Mouse (Mus musculus) liver, embryonic 14.5 days (tissue): ENCODE measurements around the gene Akap17b. TPM values are rescaled to one million over a fixed set of nuclear protein-coding genes. Genes with fewer than 3 reads are reported as not detected.

ENCODE experiments used
- ATAC-seq: fragments of 200-750 bp; cut with Nextera tagmentation; 2 replicates; pipeline ENCODE4 v1.8.0; 2017; ENCODE audit warnings: moderate number of reproducible peaks, mild to moderate bottlenecking, moderate library complexity; ENCODE audit not compliant: insufficient read depth
- DNase-seq, 3 experiments: peaks; one replicate each; pipeline ENCODE4 v3.0.0-alpha.2; 2012 to 2013; ENCODE audit warnings: low read depth in 3 of 3, low spot score in 3 of 3
- H3K27ac ChIP-seq: fragments of 300-500 bp; sonication (generic); 2 replicates; pipeline ENCODE4 v1.5.1; 2014; ENCODE audit warnings: moderate library complexity, mild to moderate bottlenecking, control low read depth, inconsistent platforms
- H3K27me3 ChIP-seq: fragments of 300-500 bp; sonication (generic); 2 replicates; pipeline ENCODE4 v1.6.1; 2014; ENCODE audit warnings: mild to moderate bottlenecking, low read length, moderate library complexity; ENCODE audit not compliant: control insufficient read depth, insufficient read depth
- H3K36me3 ChIP-seq: fragments of 300-500 bp; sonication (generic); replicated peaks from 2 replicates; pipeline ENCODE4 v1.6.1; 2014; ENCODE audit warnings: low read depth; ENCODE audit not compliant: control insufficient read depth, insufficient read depth
- H3K4me1 ChIP-seq, 2 experiments: fragments of 200-500 bp in 1 of 2; fragments of 300-500 bp in 1 of 2; sonication (generic) in 1 of 2; replicated peaks; 2 replicates each; pipeline ENCODE4 v1.6.1; 2012 to 2014; ENCODE audit warnings: antibody characterized with exemption in 1 of 2, inconsistent platforms in 1 of 2, low read length in 1 of 2; ENCODE audit not compliant: control insufficient read depth in 2 of 2, insufficient read depth in 2 of 2
- H3K4me2 ChIP-seq: fragments of 300-500 bp; sonication (generic); 2 replicates; pipeline ENCODE4 v1.6.1; 2014; ENCODE audit warnings: low read depth, mild to moderate bottlenecking, control low read depth, moderate library complexity
- H3K4me3 ChIP-seq, 2 experiments: fragments of 200-500 bp in 1 of 2; fragments of 300-500 bp in 1 of 2; sonication (generic) in 1 of 2; 2 replicates each; pipeline ENCODE4 v1.5.1; 2012 to 2014; ENCODE audit warnings: low read depth in 2 of 2, low read length in 2 of 2, mild to moderate bottlenecking in 2 of 2, control low read depth in 1 of 2, inconsistent platforms in 1 of 2, moderate library complexity in 1 of 2; ENCODE audit not compliant: insufficient read depth in 1 of 2
- H3K9ac ChIP-seq: fragments of 300-500 bp; sonication (generic); replicated peaks from 2 replicates; pipeline ENCODE4 v1.6.1; 2014; ENCODE audit warnings: mild to moderate bottlenecking, control low read depth, moderate library complexity
- H3K9me3 ChIP-seq: fragments of 300-500 bp; sonication (generic); 2 replicates; pipeline ENCODE4 v1.6.1; 2016; ENCODE audit warnings: low read length, mixed read lengths; ENCODE audit not compliant: control insufficient read depth
- CTCF ChIP-seq: IDR thresholded peaks from 2 replicates; pipeline ENCODE4 v1.5.1; 2016; ENCODE audit warnings: antibody characterized with exemption, low read depth, control low read depth
- EP300 ChIP-seq: IDR thresholded peaks from 2 replicates; pipeline ENCODE4 v1.6.1; 2016; ENCODE audit warnings: antibody characterized with exemption, low read depth
- WGBS: fragments of 180-500 bp; shearing (Covaris S2); extraction: QIAGEN DNeasy Blood & Tissue Kit; methylation state at CpG from one replicate; pipeline ENCODE4 v1.1.7; 2014; ENCODE audit not compliant: insufficient replicate concordance; 5-methylcytosine and 5-hydroxymethylcytosine counted together
- polyA plus RNA-seq, 2 experiments: library from polyadenylated mRNA; depleted of rRNA in 1 of 2; stranded (reverse) in 1 of 2; unstranded in 1 of 2; fragments of >200 nt; fragmentation: Nextera tagmentation in 1 of 2; extraction: Ambion mirVana in 1 of 2; gene quantifications; 2 replicates each; pipeline versions ENCODE4 v1.2.1 to v1.2.3; 2012 to 2014

The Akap17b gene
- 0.37 and 0.54 TPM in 2 replicates for polyA plus RNA-seq (2012; rRNA removed)
- 0.56 and 0.63 TPM in 2 replicates for polyA plus RNA-seq (2014; fragmentation: Nextera tagmentation; extraction: Ambion mirVana)

GRCm38 (mm10) chrX:36644657-36645551 lies at the start of gene Akap17b:
Gene Akap17b (minus strand): TSS chrX:36645395.
- Histone ChIP-seq H3K4me2 (peak within 1 kb of the TSS; percentile 62), H3K4me1 (no peaks in the 10 kb centered on the region), H3K9me3 (no peaks in the 10 kb centered on the region), H3K27me3 (no peaks in the 10 kb centered on the region), H3K9ac (peak within 1 kb of the TSS; percentile 54), H3K36me3 (no peaks in the 10 kb centered on the region), H3K27ac (no peak within 1 kb of the TSS), H3K4me3 (peak within 1 kb of the TSS; percentile 55 to 62)
- TF ChIP-seq EP300 (no peak), CTCF (peak; percentile 79)
- ATAC-seq: peak; percentile 93
- DNase-seq: peak; percentile 69 to 71 (median 70)
- 12% methylated on average over 50 of the region's 60 CpGs for WGBS

DNA sequence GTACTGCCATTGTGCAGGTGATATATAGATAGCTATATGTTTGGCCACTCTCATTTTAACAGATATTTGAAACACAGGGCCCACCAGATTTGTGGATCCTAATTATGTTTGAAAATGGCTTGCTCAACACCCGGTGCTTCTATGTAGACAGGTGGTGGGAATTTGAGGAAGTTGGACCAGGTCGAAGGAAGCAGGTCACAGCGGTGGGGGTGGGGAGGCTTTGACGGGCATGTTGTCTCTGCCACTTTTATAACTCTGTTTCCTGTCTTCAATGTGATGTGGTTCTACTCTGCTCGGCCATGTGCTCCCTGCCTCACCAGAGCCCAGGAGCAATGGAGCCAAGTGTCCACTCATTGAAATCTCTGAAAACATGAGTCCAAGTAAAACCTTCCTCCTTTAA lies 46.2 kb upstream of the Akap17b start:
- Histone ChIP-seq H3K4me2 (no peak overlapping the region), H3K36me3 (no peaks in the 10 kb centered on the region), H3K9me3 (no peaks in the 10 kb centered on the region), H3K27ac (no peak overlapping the region), H3K9ac (no peak overlapping the region), H3K4me1 (no peaks in the 10 kb centered on the region), H3K4me3 (no peak overlapping the region), H3K27me3 (no peaks in the 10 kb centered on the region)
- 34% methylated on average over 5 of the region's 5 CpGs for WGBS
- ATAC-seq (no peak), DNase-seq (no peak)
- TF ChIP-seq CTCF: no peak
- TF ChIP-seq EP300: no peak

- no peaks in the 10 kb centered on the region for H3K9me3 ChIP-seq
- TF ChIP-seq CTCF: no peak
- no peak for TF ChIP-seq EP300
- no peak overlapping the region for H3K4me3 ChIP-seq
- H3K9ac ChIP-seq: no peak overlapping the region
- no peak overlapping the region for H3K4me2 ChIP-seq
- H3K27ac ChIP-seq: no peak overlapping the region
- ATAC-seq: no peak
- H3K4me1 ChIP-seq: no peaks in the 10 kb centered on the region
- DNase-seq: no peak
- H3K36me3 ChIP-seq: no peaks in the 10 kb centered on the region
- no peaks in the 10 kb centered on the region for H3K27me3 ChIP-seq
Measured at GRCm38 (mm10) chrX:36689655-36690054, 44.5 kb upstream of the Akap17b start.

DNA sequence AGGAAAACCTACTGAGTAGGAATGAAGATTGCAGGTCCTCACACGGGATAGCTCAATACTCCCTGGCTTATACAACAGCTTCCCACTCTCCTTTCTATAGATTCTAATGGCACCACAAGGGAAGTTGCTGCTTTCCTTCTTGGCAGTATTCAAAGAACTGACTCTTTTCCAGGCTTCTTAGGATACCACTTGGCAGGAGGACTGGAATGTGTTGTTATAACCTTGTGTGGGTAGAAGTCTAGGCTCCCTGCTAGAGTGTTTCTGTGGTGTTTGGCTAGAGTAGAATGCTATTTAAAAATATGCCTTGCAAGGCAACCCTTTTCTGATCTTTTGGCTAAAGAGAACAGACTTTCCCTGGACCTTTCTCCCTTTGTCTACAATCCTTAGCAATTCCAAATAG lies 31.6 kb upstream of the Akap17b start:
- no peaks in the 10 kb centered on the region for H3K9me3 ChIP-seq
- DNase-seq (no peak), ATAC-seq (no peak)
- no peak overlapping the region for H3K4me2 ChIP-seq
- no peaks in the 10 kb centered on the region for H3K27me3 ChIP-seq
- H3K4me1 ChIP-seq: no peaks in the 10 kb centered on the region
- no peak for TF ChIP-seq EP300
- TF ChIP-seq CTCF: no peak
- H3K27ac ChIP-seq: no peak overlapping the region
- no peak overlapping the region for H3K4me3 ChIP-seq
- WGBS: 45% methylated on average over 1 of the region's 1 CpGs
- no peaks in the 10 kb centered on the region for H3K36me3 ChIP-seq
- H3K9ac ChIP-seq: no peak overlapping the region

DNA sequence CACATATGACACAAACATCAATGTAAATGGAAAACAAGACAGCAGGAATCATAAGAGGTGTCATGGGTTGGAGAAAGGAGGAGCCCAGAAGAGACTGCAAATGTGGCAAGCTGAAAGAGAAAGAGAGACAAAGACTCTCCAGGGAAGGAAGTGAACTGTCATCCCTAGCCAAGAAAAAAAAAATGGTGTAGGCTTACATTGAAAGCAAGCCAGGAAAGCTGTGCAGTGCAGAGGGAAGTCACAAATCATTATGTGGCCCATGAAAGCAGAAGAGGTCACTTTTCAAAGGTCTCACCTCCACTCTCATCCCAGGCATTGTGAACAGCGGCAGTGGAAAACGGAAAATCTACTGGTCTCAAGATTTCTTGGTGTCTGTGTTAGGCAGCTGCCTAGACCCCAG lies 27.5 kb upstream of the Akap17b start:
- WGBS: 26% methylated on average over 2 of the region's 2 CpGs
- DNase-seq (no peak), ATAC-seq (no peak)
- Histone ChIP-seq H3K9me3 (no peaks in the 10 kb centered on the region), H3K4me2 (no peak overlapping the region), H3K9ac (no peak overlapping the region), H3K4me1 (no peaks in the 10 kb centered on the region), H3K4me3 (no peak overlapping the region), H3K27ac (no peak overlapping the region), H3K36me3 (no peaks in the 10 kb centered on the region), H3K27me3 (no peaks in the 10 kb centered on the region)
- TF ChIP-seq CTCF: no peak
